ENCODE assay signal across 12 mouse cellular contexts in genomic region chr1:69611204-69611725, GRCm38 (mm10).
DNase-seq lines count a peak whose midpoint lies in the region; ATAC-seq and TF ChIP-seq lines count a peak whose summit lies in the region.
"Had no signal": no experiment of that assay in that cellular context is flagged by ENCODE, and none has a peak within 500 bp of the region (broad histone marks: within the 10 kb centered on the region; RNA-seq: fewer than 3 reads in every experiment).

No protein-coding gene starts in this region.

- ATAC-seq in heart, embryonic 16.5 days (replicated peaks; ENCODE audit: extremely low read depth, insufficient read depth, low FRiP score) = peak; percentile 65; the same call in 1 of the 2 replicates
- ATAC-seq in heart, embryonic 12.5 days (ENCODE audit: insufficient number of reproducible peaks, low FRiP score) = no peak
- ATAC-seq in kidney, embryonic 16.5 days (ENCODE audit: low FRiP score, low TSS enrichment) = peak; percentile 74; the same call in 1 of the 2 replicates
- ATAC-seq in midbrain, postnatal 0 days (ENCODE audit: low FRiP score) = no peak
- ATAC-seq in liver, embryonic 11.5 days (replicated peaks; ENCODE audit: low FRiP score) = no peak

- H3K9ac ChIP-seq in heart, embryonic 16.5 days (ENCODE audit: low read length) = no peak overlapping the region
- H3K9ac ChIP-seq in heart, embryonic 12.5 days = no peak overlapping the region
- no peak overlapping the region for H3K9ac ChIP-seq in kidney, embryonic 16.5 days (replicated peaks; ENCODE audit: low read length)
- no peak overlapping the region for H3K9ac ChIP-seq in midbrain, postnatal 0 days (replicated peaks; ENCODE audit: low read length, poor library complexity, severe bottlenecking)
- no peak overlapping the region for H3K9ac ChIP-seq in liver, embryonic 11.5 days (ENCODE audit: low read depth, low read length)
- H3K9ac ChIP-seq: liver, embryonic 15.5 days had no signal

- H3K27ac ChIP-seq in heart, embryonic 16.5 days (ENCODE audit: low read length) = no peak overlapping the region
- H3K27ac ChIP-seq in heart, embryonic 12.5 days (ENCODE audit: poor library complexity, severe bottlenecking) = no peak overlapping the region
- H3K27ac ChIP-seq in kidney, embryonic 16.5 days (ENCODE audit: low read length) = peak overlapping the region; percentile 13; the same call in 1 of the 2 replicates
- H3K27ac ChIP-seq in midbrain, postnatal 0 days (ENCODE audit: low read depth, low read length) = no peak overlapping the region
- no peak overlapping the region for H3K27ac ChIP-seq in liver, embryonic 11.5 days (ENCODE audit: low read depth, low read length)
- H3K27ac ChIP-seq: left cerebral cortex, adult 2 months; liver, embryonic 15.5 days had no signal

- peaks cover 11% of the 10 kb centered on the region for H3K4me1 ChIP-seq in heart, embryonic 16.5 days (ENCODE audit: control insufficient read depth, insufficient read depth, low read length)
- H3K4me1 ChIP-seq in heart, embryonic 12.5 days (replicated peaks) = peaks cover 9% of the 10 kb centered on the region
- 0 out of 2 replicates have a peak, but pooled peaks cover 5% of the 10 kb centered on the region for H3K4me1 ChIP-seq in kidney, embryonic 16.5 days (ENCODE audit: insufficient read depth, low read length)
- H3K4me1 ChIP-seq in midbrain, postnatal 0 days (ENCODE audit: insufficient read depth, low read length) = no peaks in the 10 kb centered on the region
- no peaks in the 10 kb centered on the region; the same call in 1 of the 2 replicates for H3K4me1 ChIP-seq in liver, embryonic 11.5 days (replicated peaks; ENCODE audit: control insufficient read depth, insufficient read depth, low read length)
- H3K4me1 ChIP-seq: liver, embryonic 15.5 days had no signal

- H3K4me2 ChIP-seq in heart, embryonic 16.5 days (ENCODE audit: low read depth, low read length) = no peak overlapping the region
- H3K4me2 ChIP-seq in heart, embryonic 12.5 days = no peak overlapping the region
- H3K4me2 ChIP-seq in kidney, embryonic 16.5 days (replicated peaks; ENCODE audit: low read depth, low read length) = 0 out of 2 replicates have a peak overlapping the region, but pooled peaks have one; percentile 18
- no peak overlapping the region for H3K4me2 ChIP-seq in midbrain, postnatal 0 days (ENCODE audit: low read depth, low read length, poor library complexity, severe bottlenecking)
- H3K4me2 ChIP-seq in liver, embryonic 11.5 days = no peak overlapping the region
- H3K4me2 ChIP-seq: liver, embryonic 15.5 days had no signal

- no peaks in the 10 kb centered on the region for H3K27me3 ChIP-seq in heart, embryonic 16.5 days (ENCODE audit: control insufficient read depth, insufficient read depth, low read length)
- H3K27me3 ChIP-seq in heart, embryonic 12.5 days (replicated peaks) = no peaks in the 10 kb centered on the region
- H3K27me3 ChIP-seq in kidney, embryonic 16.5 days (ENCODE audit: insufficient read depth, low read length) = no peaks in the 10 kb centered on the region
- no peaks in the 10 kb centered on the region for H3K27me3 ChIP-seq in midbrain, postnatal 0 days (ENCODE audit: insufficient read depth, low read length)
- H3K27me3 ChIP-seq in liver, embryonic 11.5 days (replicated peaks; ENCODE audit: control insufficient read depth, insufficient read depth, low read length) = no peaks in the 10 kb centered on the region
- H3K27me3 ChIP-seq: CH12.LX; liver, embryonic 15.5 days had no signal

- DNase-seq in NIH3T3 (ENCODE audit: low read depth) = peak; percentile 76
- peak; percentile 5 for DNase-seq in lung, postnatal 14 days
- no peak for DNase-seq in layer of hippocampus, postnatal 10 days (ENCODE audit: low spot score in 2 of 2)
- no peak for DNase-seq in midbrain, postnatal 0 days (ENCODE audit: low spot score)
- DNase-seq in liver, embryonic 11.5 days (ENCODE audit: low spot score) = no peak
- DNase-seq: gastrocnemius, postnatal 36 days had no signal

- H3K36me3 ChIP-seq in heart, embryonic 16.5 days (ENCODE audit: control insufficient read depth, insufficient read depth) = no peaks in the 10 kb centered on the region
- H3K36me3 ChIP-seq in heart, embryonic 12.5 days = no peaks in the 10 kb centered on the region
- H3K36me3 ChIP-seq in kidney, embryonic 16.5 days (ENCODE audit: insufficient read depth, low read length) = no peaks in the 10 kb centered on the region
- H3K36me3 ChIP-seq in midbrain, postnatal 0 days (ENCODE audit: insufficient read depth, low read length) = no peaks in the 10 kb centered on the region
- no peaks in the 10 kb centered on the region for H3K36me3 ChIP-seq in liver, embryonic 11.5 days (ENCODE audit: control insufficient read depth, insufficient read depth, low read length)
- H3K36me3 ChIP-seq: liver, embryonic 15.5 days had no signal

- no peak for TF ChIP-seq CTCF in midbrain, postnatal 0 days (IDR thresholded peaks at IDR 0.05)

- 58% methylated on average over 4 of the region's 4 CpGs for WGBS in heart, embryonic 16.5 days
- 58% methylated on average over 4 of the region's 4 CpGs for WGBS in heart, embryonic 12.5 days
- WGBS in kidney, embryonic 16.5 days = 75% methylated on average over 4 of the region's 4 CpGs
- WGBS in midbrain, postnatal 0 days = 90% methylated on average over 4 of the region's 4 CpGs
- 80% methylated on average over 4 of the region's 4 CpGs for WGBS in liver, embryonic 11.5 days

- H3K9me3 ChIP-seq in heart, embryonic 16.5 days (replicated peaks; ENCODE audit: control insufficient read depth, low read length) = no peaks in the 10 kb centered on the region
- no peaks in the 10 kb centered on the region for H3K9me3 ChIP-seq in heart, embryonic 12.5 days (replicated peaks)
- no peaks in the 10 kb centered on the region for H3K9me3 ChIP-seq in kidney, embryonic 16.5 days (ENCODE audit: low read length)
- H3K9me3 ChIP-seq in midbrain, postnatal 0 days (ENCODE audit: low read length) = no peaks in the 10 kb centered on the region
- H3K9me3 ChIP-seq in liver, embryonic 11.5 days (ENCODE audit: control insufficient read depth, low read length) = no peaks in the 10 kb centered on the region
- H3K9me3 ChIP-seq: liver, embryonic 15.5 days had no signal

- no peak overlapping the region for H3K4me3 ChIP-seq in heart, embryonic 16.5 days (ENCODE audit: low read length)
- no peak overlapping the region for H3K4me3 ChIP-seq in heart, embryonic 12.5 days
- H3K4me3 ChIP-seq in kidney, embryonic 16.5 days (ENCODE audit: low read length) = no peak overlapping the region
- H3K4me3 ChIP-seq in midbrain, postnatal 0 days (ENCODE audit: low read depth, low read length) = no peak overlapping the region
- no peak overlapping the region for H3K4me3 ChIP-seq in liver, embryonic 11.5 days (ENCODE audit: low read depth, low read length)
- H3K4me3 ChIP-seq: left cerebral cortex, adult 2 months; liver, embryonic 15.5 days had no signal

Comparison
In these comparisons a context has a peak if more than half of its experiments do, and no peak if none do; other contexts are left out.
1. ATAC-seq: peak in heart, embryonic 16.5 days (single experiment) and kidney, embryonic 16.5 days (single experiment); none in heart, embryonic 12.5 days (single experiment), midbrain, postnatal 0 days (single experiment) and liver, embryonic 11.5 days (single experiment).
2. DNase-seq: peak in NIH3T3 (single experiment) and lung, postnatal 14 days (single experiment); none in layer of hippocampus, postnatal 10 days (0 of 2), midbrain, postnatal 0 days (single experiment) and liver, embryonic 11.5 days (single experiment).